In genomic region chr8:126703546-126703945, GRCm38 (mm10) we compare ENCODE assay signal across 32 mouse cellular contexts.
DNase-seq lines count a peak whose midpoint lies in the region; ATAC-seq and TF ChIP-seq lines count a peak whose summit lies in the region.
"Had no signal": no experiment of that assay in that cellular context is flagged by ENCODE, and none has a peak within 500 bp of the region (broad histone marks: within the 10 kb centered on the region; RNA-seq: fewer than 3 reads in every experiment).

No protein-coding gene starts in this region.

- no peak overlapping the region for H3K4me3 ChIP-seq in heart, embryonic 10.5 days
- H3K4me3 ChIP-seq in bone marrow, adult 2 months (replicated peaks; ENCODE audit: control insufficient read depth, low read depth, low read length), result no peak overlapping the region
- H3K4me3 ChIP-seq in liver, embryonic 15.5 days (replicated peaks), result no peak overlapping the region
- H3K4me3 ChIP-seq: erythroblast, embryonic 14.5 days; heart, adult 2 months; heart, embryonic 13.5 days; limb, embryonic 15.5 days; megakaryocyte, embryonic 14.5 days; midbrain, embryonic 12.5 days; neural tube, embryonic 15.5 days; stomach, embryonic 15.5 days had no signal

- no peaks in the 10 kb centered on the region for H3K36me3 ChIP-seq in heart, embryonic 10.5 days
- no peaks in the 10 kb centered on the region for H3K36me3 ChIP-seq in liver, embryonic 15.5 days (replicated peaks)
- H3K36me3 ChIP-seq: heart, embryonic 13.5 days; limb, embryonic 15.5 days; midbrain, embryonic 12.5 days; neural tube, embryonic 15.5 days; stomach, embryonic 15.5 days had no signal

- peak overlapping the region; percentile 6; the same call in 1 of the 2 replicates for H3K27ac ChIP-seq in heart, embryonic 10.5 days
- H3K27ac ChIP-seq in bone marrow, adult 2 months (ENCODE audit: control insufficient read depth, insufficient read depth, low read depth, low read length, poor library complexity), result peak overlapping the region; percentile 83; the same call in 1 of the 2 replicates
- H3K27ac ChIP-seq in liver, embryonic 15.5 days (replicated peaks), result 0 out of 2 replicates have a peak overlapping the region, but pooled peaks have one; percentile 41
- H3K27ac ChIP-seq: heart, adult 2 months; heart, embryonic 13.5 days; kidney, postnatal 0 days; limb, embryonic 15.5 days; midbrain, embryonic 12.5 days; neural tube, embryonic 15.5 days; stomach, embryonic 15.5 days had no signal

- H3K9me3 ChIP-seq in heart, embryonic 10.5 days, result no peaks in the 10 kb centered on the region
- no peaks in the 10 kb centered on the region for H3K9me3 ChIP-seq in liver, embryonic 15.5 days (replicated peaks)
- H3K9me3 ChIP-seq: heart, embryonic 13.5 days; limb, embryonic 15.5 days; megakaryocyte, embryonic 14.5 days; midbrain, embryonic 12.5 days; neural tube, embryonic 15.5 days; stomach, embryonic 15.5 days had no signal

- peak; percentile 33 for ATAC-seq in liver, embryonic 15.5 days (ENCODE audit: insufficient read depth)
- ATAC-seq in inflammation-experienced regulatory T-cells, adult 6 months, result no peak
- ATAC-seq: activated CD4-positive, CD25-positive, alpha-beta regulatory T cell, adult 4 months; forebrain, postnatal 0 days; hindbrain, embryonic 16.5 days; intestine, embryonic 16.5 days had no signal

- H3K4me2 ChIP-seq in liver, embryonic 15.5 days, result no peak overlapping the region
- H3K4me2 ChIP-seq: heart, embryonic 13.5 days; limb, embryonic 15.5 days; midbrain, embryonic 12.5 days; neural tube, embryonic 15.5 days; stomach, embryonic 15.5 days had no signal

- no peak overlapping the region for H3K9ac ChIP-seq in liver, embryonic 15.5 days
- H3K9ac ChIP-seq: forebrain, postnatal 0 days; heart, embryonic 13.5 days; limb, embryonic 15.5 days; midbrain, embryonic 12.5 days; neural tube, embryonic 15.5 days; stomach, embryonic 15.5 days had no signal

- no peak for TF ChIP-seq CTCF in bone marrow, adult 2 months (IDR thresholded peaks at IDR 0.05; ENCODE audit: control insufficient read depth, insufficient read depth, low read length)

- H3K4me1 ChIP-seq in heart, embryonic 10.5 days, result peaks cover 22% of the 10 kb centered on the region
- H3K4me1 ChIP-seq in bone marrow, adult 2 months (ENCODE audit: control insufficient read depth, insufficient read depth, low read length), result peaks cover 14% of the 10 kb centered on the region
- peaks cover 41% of the 10 kb centered on the region for H3K4me1 ChIP-seq in liver, embryonic 15.5 days (replicated peaks)

- 89% methylated on average over 5 of the region's 5 CpGs for WGBS in heart, embryonic 10.5 days
- 77% methylated on average over 5 of the region's 5 CpGs for WGBS in bone marrow, adult 2 months
- 60% methylated on average over 5 of the region's 5 CpGs for WGBS in liver, embryonic 15.5 days (ENCODE audit: insufficient replicate concordance)

- H3K27me3 ChIP-seq in heart, embryonic 10.5 days (ENCODE audit: insufficient read depth, poor library complexity, severe bottlenecking), result no peaks in the 10 kb centered on the region
- H3K27me3 ChIP-seq in liver, embryonic 15.5 days, result no peaks in the 10 kb centered on the region
- H3K27me3 ChIP-seq: CH12.LX; heart, embryonic 13.5 days; limb, embryonic 15.5 days; midbrain, embryonic 12.5 days; neural tube, embryonic 15.5 days; stomach, embryonic 15.5 days had no signal

- no peak for DNase-seq in heart, embryonic 10.5 days (ENCODE audit: low spot score)
- DNase-seq in heart, postnatal 14 days, result no peak
- DNase-seq in yolk sac, embryonic 10.5 days (ENCODE audit: low spot score), result peak; percentile 13
- no peak for DNase-seq in cerebellum, postnatal 14 days
- DNase-seq: cerebellum, adult 18-20 months; cerebellum, postnatal 10 days; forebrain, postnatal 0 days; heart, adult 2 months; heart, postnatal 10 days; kidney, adult 8-10 months; kidney, postnatal 4 days; layer of hippocampus, postnatal 36 days; left cerebral cortex, postnatal 4 days; lung, postnatal 4 days; retina, postnatal 1 day; right cerebral cortex, postnatal 14 days; thymus, postnatal 14 days had no signal

- intact Hi-C loops in heart, postnatal 14 days (cut with DNase I), result no loop called here

- TF ChIP-seq POLR2A in bone marrow, adult 2 months (IDR thresholded peaks at IDR 0.05; ENCODE audit: borderline replicate concordance, control insufficient read depth, low read depth, low read length), result no peak

Comparison
In these comparisons a context has a peak if more than half of its experiments do, and no peak if none do; other contexts are left out.
1. H3K27ac ChIP-seq: peak in every context shown above with its lines; median percentile 83 in bone marrow, adult 2 months; 41 in liver, embryonic 15.5 days; 6 in heart, embryonic 10.5 days.